ENCODE assay signal across 24 mouse cellular contexts in genomic region chr16:56729060-56729459, GRCm38 (mm10). TPM values are rescaled to one million over a fixed set of nuclear protein-coding genes. Genes with fewer than 3 reads are reported as not detected.
DNase-seq lines count a peak whose midpoint lies in the region; TF ChIP-seq lines count a peak whose summit lies in the region.
"Had no signal": no experiment of that assay in that cellular context is flagged by ENCODE, and none has a peak within 500 bp of the region (broad histone marks: within the 10 kb centered on the region; RNA-seq: fewer than 3 reads in every experiment).

No protein-coding gene starts in this region.

- peak; percentile 38 to 69; a peak in 2 of 4 replicates for TF ChIP-seq EP300 in MEL (IDR thresholded peaks at IDR 0.05; ENCODE audit: low read depth in 1 of 2, low read length in 2 of 2)

- no peak overlapping the region for H3K9ac ChIP-seq in MEL (ENCODE audit: control insufficient read depth, low read depth, low read length, poor library complexity, severe bottlenecking)
- H3K9ac ChIP-seq: embryonic facial prominence, embryonic 12.5 days; embryonic facial prominence, embryonic 15.5 days; forebrain, embryonic 12.5 days had no signal

- peaks cover 3 to 4% of the 10 kb centered on the region in 2 experiments; a peak in 1 of 4 replicates for H3K4me1 ChIP-seq in MEL (ENCODE audit: control insufficient read depth in 1 of 2, insufficient read depth in 2 of 2, low read length in 2 of 2)
- peaks cover 9% of the 10 kb centered on the region for H3K4me1 ChIP-seq in bone marrow macrophage, adult 2 months (ENCODE audit: control insufficient read depth, insufficient read depth, low read length)
- H3K4me1 ChIP-seq: embryonic facial prominence, embryonic 12.5 days; embryonic facial prominence, embryonic 15.5 days; forebrain, embryonic 10.5 days; forebrain, embryonic 12.5 days had no signal

- H3K4me3 ChIP-seq in MEL (ENCODE audit: control insufficient read depth in 1 of 2, insufficient read depth in 1 of 2, low read depth in 2 of 2, low read length in 2 of 2), result no peak overlapping the region
- no peak overlapping the region for H3K4me3 ChIP-seq in bone marrow macrophage, adult 2 months (ENCODE audit: insufficient read depth, low read length)
- H3K4me3 ChIP-seq: embryonic facial prominence, embryonic 12.5 days; embryonic facial prominence, embryonic 15.5 days; erythroblast, embryonic 14.5 days; forebrain, embryonic 10.5 days; forebrain, embryonic 12.5 days had no signal

- H3K79me2 ChIP-seq in MEL (ENCODE audit: control insufficient read depth, insufficient read depth, low read length, poor library complexity), result no peaks in the 10 kb centered on the region

- peak; percentile 21 for DNase-seq in 416B (ENCODE audit: low read depth)
- peak; percentile 40 for DNase-seq in MEL (ENCODE audit: low read depth, low spot score)
- DNase-seq in lung, postnatal 36 days, result no peak
- no peak for DNase-seq in gastrocnemius, postnatal 4 days (ENCODE audit: low spot score in 2 of 2)
- no peak for DNase-seq in neural tube, embryonic 10.5 days (ENCODE audit: extremely low spot score, low spot score)
- DNase-seq: adrenal gland, adult 8-10 months; adrenal gland, postnatal 14 days; adrenal gland, postnatal 36 days; B cell, adult 2 months; cerebellum, adult 11 months; cerebellum, adult 18-20 months; cerebellum, adult 8-10 months; cerebellum, adult 9-11 months; cerebellum, postnatal 14 days; cerebellum, postnatal 36 days; embryo, embryonic 11 days had no signal

- no peaks in the 10 kb centered on the region for H3K27me3 ChIP-seq in MEL (ENCODE audit: control insufficient read depth in 1 of 2, insufficient read depth in 2 of 2, low read length in 2 of 2)
- H3K27me3 ChIP-seq: CH12.LX; embryonic facial prominence, embryonic 12.5 days; embryonic facial prominence, embryonic 15.5 days; forebrain, embryonic 12.5 days had no signal

- H3K36me3 ChIP-seq in MEL (ENCODE audit: control insufficient read depth in 1 of 2, insufficient read depth in 2 of 2, low read length in 2 of 2), result peaks cover 4 to 10% of the 10 kb centered on the region in 2 experiments; a peak in 3 of 4 replicates
- H3K36me3 ChIP-seq: embryonic facial prominence, embryonic 12.5 days; embryonic facial prominence, embryonic 15.5 days; forebrain, embryonic 10.5 days; forebrain, embryonic 12.5 days; G1E had no signal

- no peak overlapping the region for H3K27ac ChIP-seq in MEL (ENCODE audit: control insufficient read depth, low read depth, low read length)
- peak overlapping the region; percentile 44 for H3K27ac ChIP-seq in bone marrow macrophage, adult 2 months (ENCODE audit: insufficient read depth, low read depth, low read length)
- H3K27ac ChIP-seq: embryonic facial prominence, embryonic 12.5 days; embryonic facial prominence, embryonic 15.5 days; forebrain, embryonic 10.5 days; forebrain, embryonic 12.5 days had no signal

- no peak for TF ChIP-seq RAD21 in MEL (IDR thresholded peaks at IDR 0.05; ENCODE audit: low read depth, low read length)

- TF ChIP-seq CTCF in MEL (IDR thresholded peaks at IDR 0.05 in 2 of 3, conservative IDR thresholded peaks at IDR 0.05 in 1 of 3; ENCODE audit: control insufficient read depth in 1 of 3, insufficient read depth in 1 of 3, low read depth in 2 of 3, low read length in 3 of 3, poor library complexity in 1 of 3, severe bottlenecking in 1 of 3), result no peak
- no peak for TF ChIP-seq CTCF in bone marrow macrophage, adult 2 months (IDR thresholded peaks at IDR 0.05; ENCODE audit: low read depth, low read length)

- H3K9me3 ChIP-seq in MEL (replicated peaks; ENCODE audit: insufficient read depth, low read length), result no peaks in the 10 kb centered on the region
- H3K9me3 ChIP-seq: embryonic facial prominence, embryonic 12.5 days; embryonic facial prominence, embryonic 15.5 days; forebrain, embryonic 10.5 days; forebrain, embryonic 12.5 days; G1E had no signal

- TF ChIP-seq POLR2A in MEL (IDR thresholded peaks at IDR 0.05; ENCODE audit: control insufficient read depth in 1 of 2, insufficient read depth in 1 of 2, low read depth in 1 of 2, low read length in 2 of 2, poor library complexity in 1 of 2), result no peak
- TF ChIP-seq POLR2A in bone marrow macrophage, adult 2 months (IDR thresholded peaks at IDR 0.05; ENCODE audit: borderline replicate concordance, low read depth, low read length), result no peak

TF ChIP-seq in MEL, 35 proteins besides CTCF, POLR2A, EP300 and RAD21:
- TF ChIP-seq MEF2A (IDR thresholded peaks at IDR 0.05; ENCODE audit: extremely low read depth, insufficient replicate concordance, low read depth, low read length, poor library complexity, severe bottlenecking) (no peak), USF1 (IDR thresholded peaks at IDR 0.05; ENCODE audit: low read depth, low read length) (no peak), E2F4 (IDR thresholded peaks at IDR 0.05; ENCODE audit: borderline replicate concordance, low read depth, low read length) (no peak), UBTF (IDR thresholded peaks at IDR 0.05; ENCODE audit: borderline replicate concordance, insufficient read depth, low read depth, low read length) (no peak), TCF12 (IDR thresholded peaks at IDR 0.05; ENCODE audit: low read depth, low read length) (no peak), KAT2A (conservative IDR thresholded peaks at IDR 0.05; ENCODE audit: low read depth, low read length) (no peak), POLR2AphosphoS2 (IDR thresholded peaks at IDR 0.05; ENCODE audit: low read length) (no peak), GATA1 (IDR thresholded peaks at IDR 0.05; ENCODE audit: low read depth, low read length) (peak; percentile 48), TAL1 (IDR thresholded peaks at IDR 0.05; ENCODE audit: low read length) (peak; percentile 73), NRF1 (IDR thresholded peaks at IDR 0.05; ENCODE audit: insufficient read depth, low read depth, low read length, poor library complexity, severe bottlenecking) (no peak), GABPA (IDR thresholded peaks at IDR 0.05; ENCODE audit: low read depth, low read length) (no peak), MYC (IDR thresholded peaks at IDR 0.05; ENCODE audit: low read depth, low read length) (no peak), ZNF384 (IDR thresholded peaks at IDR 0.05; ENCODE audit: low read depth, low read length) (no peak), ETS1 (IDR thresholded peaks at IDR 0.05; ENCODE audit: low read depth, low read length) (no peak), CHD1 (IDR thresholded peaks at IDR 0.05; ENCODE audit: low read depth, low read length) (no peak)
TF ChIP-seq in MEL: peak in this region for 2.

RNA-seq across cellular contexts. Expression of gene Tfg, which starts 11.8 kb away (rescaled TPM):
- 50.9 and 52.2 TPM in 2 replicates for total RNA-seq in MEL (2012; rRNA removed)
- 100 to 1,000 TPM in 1 of 2 experiments, not detected in 1; 113 TPM for polyA plus RNA-seq in MEL (2012; ENCODE audit: insufficient read depth in 1 of 2, insufficient read length in 2 of 2, low read depth in 1 of 2, low replicate concordance in 2 of 2, missing spikeins in 1 of 2)
- polyA plus RNA-seq in bone marrow macrophage, adult 2 months (2012; ENCODE audit: insufficient read depth, insufficient read length, missing spikeins), result 77.8 and 79.5 TPM in 2 replicates
- 10 to 100 TPM; 62.4 to 70.4 TPM for total RNA-seq in gastrocnemius, postnatal 4 days (2021)

Comparison
In these comparisons a context has a peak if more than half of its experiments do, and no peak if none do; other contexts are left out.
1. DNase-seq: peak in 416B (single experiment) and MEL (single experiment); none in lung, postnatal 36 days (single experiment), gastrocnemius, postnatal 4 days (0 of 2) and neural tube, embryonic 10.5 days (single experiment).